Mouse (Mus musculus) ovary, postnatal 14 days (tissue): ENCODE data around the gene Dglucy.

Source experiments
- DNase-seq: peaks from one replicate; pipeline ENCODE4 v3.0.0; 2022; ENCODE audit warnings: low spot score

Dglucy gene

GRCm38 (mm10) chr12:100841211-100841792 lies 62.4 kb downstream of the Dglucy start:
- DNase-seq, result peak; percentile 80

GRCm38 (mm10) chr12:100843171-100843570 lies 64.3 kb downstream of the Dglucy start:
- DNase-seq, result no peak

- DNase-seq, result no peak
Observed at GRCm38 (mm10) chr12:100844546-100844945, 65.7 kb downstream of the Dglucy start.

- no peak for DNase-seq
Observed at GRCm38 (mm10) chr12:100845829-100846228, 67.0 kb downstream of the Dglucy start.

GRCm38 (mm10) chr12:100846566-100846965 lies 67.7 kb downstream of the Dglucy start:
- no peak for DNase-seq

- no peak for DNase-seq
Observed at GRCm38 (mm10) chr12:100847437-100848080, 68.7 kb downstream of the Dglucy start.

- peak; percentile 49 for DNase-seq
Observed at GRCm38 (mm10) chr12:100849421-100850138, 70.7 kb downstream of the Dglucy start.

- DNase-seq, result no peak
Observed at GRCm38 (mm10) chr12:100852370-100852769, 73.5 kb downstream of the Dglucy start.

GRCm38 (mm10) chr12:100856337-100856736 lies 77.5 kb downstream of the Dglucy start:
- DNase-seq, result no peak

GRCm38 (mm10) chr12:100857791-100858190 lies 78.9 kb downstream of the Dglucy start:
- no peak for DNase-seq

GRCm38 (mm10) chr12:100862272-100862671 lies 83.4 kb downstream of the Dglucy start:
- no peak for DNase-seq

- no peak for DNase-seq
Observed at GRCm38 (mm10) chr12:100862856-100863446, 84.1 kb downstream of the Dglucy start.

- no peak for DNase-seq
Observed at GRCm38 (mm10) chr12:100865072-100865471, 86.2 kb downstream of the Dglucy start.

- DNase-seq, result no peak
Observed at GRCm38 (mm10) chr12:100865509-100866078, 86.7 kb downstream of the Dglucy start.

- no peak for DNase-seq
Observed at GRCm38 (mm10) chr12:100867097-100867496, 88.2 kb downstream of the Dglucy start.

- no peak for DNase-seq
Observed at GRCm38 (mm10) chr12:100868049-100868622, 89.3 kb downstream of the Dglucy start.

- no peak for DNase-seq
Observed at GRCm38 (mm10) chr12:100871234-100871633, 92.4 kb downstream of the Dglucy start.

- no peak for DNase-seq
Observed at GRCm38 (mm10) chr12:100871841-100872240, 93.0 kb downstream of the Dglucy start.

GRCm38 (mm10) chr12:100873612-100874011 lies 94.8 kb downstream of the Dglucy start:
- DNase-seq, result no peak

GRCm38 (mm10) chr12:100875553-100875952 lies 96.7 kb downstream of the Dglucy start:
- DNase-seq, result no peak

- no peak for DNase-seq
Observed at GRCm38 (mm10) chr12:100875960-100876359, 97.1 kb downstream of the Dglucy start.

- no peak for DNase-seq
Observed at GRCm38 (mm10) chr12:100877936-100878335, 99.1 kb downstream of the Dglucy start.
